Mouse (Mus musculus) midbrain, embryonic 16.5 days (tissue): ENCODE measurements around the gene Atg16l1. TPM values are rescaled to one million over a fixed set of nuclear protein-coding genes. Genes with fewer than 3 reads are reported as not detected.

Experiments
- ATAC-seq: fragments of 200-750 bp; cut with Nextera tagmentation; 2 replicates; pipeline ENCODE4 v1.8.0; 2017; ENCODE audit warnings: moderate TSS enrichment
- H3K27ac ChIP-seq: fragments of 300-500 bp; sonication (generic); 2 replicates; pipeline ENCODE4 v1.5.1; 2014; ENCODE audit warnings: mild to moderate bottlenecking, low read length, mixed read lengths
- H3K27me3 ChIP-seq: fragments of 300-500 bp; sonication (generic); 2 replicates; pipeline ENCODE4 v1.6.1; 2014; ENCODE audit warnings: low read depth, low read length, mixed read lengths; ENCODE audit not compliant: control insufficient read depth, insufficient read depth
- H3K36me3 ChIP-seq: fragments of 300-500 bp; sonication (generic); 2 replicates; pipeline ENCODE4 v1.6.1; 2014; ENCODE audit warnings: mild to moderate bottlenecking, low read length, moderate library complexity, mixed read lengths; ENCODE audit not compliant: control insufficient read depth, insufficient read depth
- H3K4me1 ChIP-seq: fragments of 300-500 bp; sonication (generic); 2 replicates; pipeline ENCODE4 v1.6.1; 2014; ENCODE audit warnings: mild to moderate bottlenecking, low read length, mixed read lengths; ENCODE audit not compliant: control insufficient read depth, insufficient read depth
- H3K4me2 ChIP-seq: fragments of 300-500 bp; sonication (generic); 2 replicates; pipeline ENCODE4 v1.6.1; 2014; ENCODE audit warnings: mild to moderate bottlenecking, low read length, mixed read lengths
- H3K4me3 ChIP-seq: fragments of 300-500 bp; sonication (generic); 2 replicates; pipeline ENCODE4 v1.5.1; 2014; ENCODE audit warnings: low read depth, mild to moderate bottlenecking, low read length, moderate library complexity, mixed read lengths
- H3K9ac ChIP-seq: fragments of 300-500 bp; sonication (generic); 2 replicates; pipeline ENCODE4 v1.6.1; 2014; ENCODE audit warnings: low read depth, low read length, mixed read lengths
- H3K9me3 ChIP-seq: fragments of 300-500 bp; sonication (generic); replicated peaks from 2 replicates; pipeline ENCODE4 v1.6.1; 2014; ENCODE audit warnings: mild to moderate bottlenecking, low read length, mixed read lengths; ENCODE audit not compliant: control insufficient read depth, poor library complexity, severe bottlenecking
- WGBS: fragments of 180-500 bp; shearing (Covaris S2); extraction: QIAGEN DNeasy Blood & Tissue Kit; methylation state at CpG from one replicate; pipeline ENCODE4 v1.1.7; 2014; 5-methylcytosine and 5-hydroxymethylcytosine counted together
- polyA plus RNA-seq: library from polyadenylated mRNA; unstranded; fragments of >200 nt; fragmentation: Nextera tagmentation; extraction: Ambion mirVana; gene quantifications from 2 replicates; pipeline ENCODE4 v1.2.1, GENCODE M21; 2015

Gene Atg16l1
- polyA plus RNA-seq, 1 experiment from 2014 or later = 88.5 TPM

DNA sequence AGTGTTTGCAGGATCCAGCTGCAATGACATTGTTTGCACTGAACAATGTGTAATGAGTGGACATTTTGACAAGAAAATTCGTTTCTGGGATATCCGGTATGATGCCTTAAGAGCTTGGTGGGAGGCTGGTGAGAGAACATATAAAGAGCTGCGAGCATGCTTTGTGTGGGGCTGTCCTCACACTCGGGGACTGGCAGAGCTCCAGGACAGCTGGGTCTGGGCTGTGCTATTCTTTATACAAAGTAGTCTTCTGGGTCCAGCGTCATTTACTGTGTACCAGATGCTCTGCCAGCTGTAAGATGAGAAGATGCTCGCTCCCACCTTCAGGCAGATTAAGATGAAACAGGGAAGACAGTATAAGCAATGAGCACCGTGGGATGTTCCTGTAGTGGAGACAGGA lies 30.6 kb downstream of the Atg16l1 start:
- Histone ChIP-seq H3K9me3 (no peaks in the 10 kb centered on the region), H3K9ac (no peak overlapping the region), H3K36me3 (peaks cover 27% of the 10 kb centered on the region), H3K4me2 (no peak overlapping the region), H3K27ac (no peak overlapping the region), H3K4me3 (no peak overlapping the region), H3K27me3 (no peaks in the 10 kb centered on the region), H3K4me1 (no peaks in the 10 kb centered on the region)
- 68% methylated on average over 7 of the region's 7 CpGs for WGBS
- no peak for ATAC-seq

DNA sequence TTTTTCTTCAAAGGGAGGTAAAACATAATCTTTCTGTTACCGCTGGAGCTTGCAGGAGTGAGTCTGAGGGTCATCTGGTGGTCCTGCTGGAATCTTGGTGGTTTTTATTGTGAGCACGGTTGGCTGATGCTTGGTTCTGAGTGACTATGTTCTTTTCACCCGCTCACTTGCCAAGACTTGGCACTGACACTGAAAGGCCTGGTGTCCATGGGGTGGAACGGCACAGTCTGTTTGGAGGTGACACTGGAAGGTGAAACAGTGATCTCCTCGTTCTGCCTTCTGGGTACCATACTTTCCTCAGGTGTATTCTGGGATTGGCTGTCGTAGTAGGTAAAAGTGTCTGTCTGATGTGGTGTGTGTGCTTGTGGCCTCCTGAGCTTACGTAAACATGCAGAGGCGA lies 34.0 kb downstream of the Atg16l1 start:
- H3K36me3 ChIP-seq = peaks cover 36% of the 10 kb centered on the region
- no peak overlapping the region for H3K4me2 ChIP-seq
- 92% methylated on average over 8 of the region's 8 CpGs for WGBS
- no peak overlapping the region for H3K4me3 ChIP-seq
- H3K27me3 ChIP-seq = no peaks in the 10 kb centered on the region
- H3K4me1 ChIP-seq = no peaks in the 10 kb centered on the region
- no peaks in the 10 kb centered on the region for H3K9me3 ChIP-seq
- H3K27ac ChIP-seq = no peak overlapping the region
- H3K9ac ChIP-seq = no peak overlapping the region
- ATAC-seq = no peak

DNA sequence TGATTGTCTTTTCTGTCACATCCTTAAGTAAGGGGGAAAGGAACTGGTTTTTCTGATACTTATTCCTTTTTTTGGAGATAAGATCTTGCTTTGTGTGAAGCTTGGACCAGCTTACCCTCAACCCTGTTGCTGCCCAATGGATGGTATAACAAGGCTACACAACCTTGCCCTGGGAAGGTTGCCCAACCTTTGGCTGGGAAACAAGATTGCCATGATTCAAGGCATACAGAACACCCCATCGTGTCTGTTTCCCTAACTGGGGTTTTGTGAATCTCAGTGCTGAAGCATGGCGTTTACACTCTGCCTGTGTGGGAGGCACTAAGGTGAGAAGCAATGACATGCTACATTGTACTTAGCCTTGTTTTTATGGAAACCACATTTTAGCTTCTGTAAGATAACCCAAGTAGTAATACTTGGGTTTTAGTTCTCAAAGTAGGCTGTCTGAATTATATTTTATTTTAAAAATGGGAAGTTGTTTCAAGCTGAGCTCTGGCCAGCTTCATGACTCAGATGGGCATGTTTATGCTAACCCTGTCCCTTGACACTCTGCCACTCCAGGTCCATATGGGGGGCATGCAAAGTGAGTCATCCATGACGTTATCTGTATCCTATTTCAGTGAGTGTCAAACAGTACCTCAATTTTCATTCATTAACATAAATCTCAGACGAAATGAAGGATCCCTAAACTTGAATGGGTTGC lies 36.9 kb downstream of the Atg16l1 start:
- H3K27ac ChIP-seq = no peak overlapping the region
- peaks cover 29% of the 10 kb centered on the region for H3K36me3 ChIP-seq
- H3K9ac ChIP-seq = no peak overlapping the region
- H3K4me1 ChIP-seq = no peaks in the 10 kb centered on the region
- ATAC-seq = no peak
- 89% methylated on average over 4 of the region's 4 CpGs for WGBS
- no peak overlapping the region for H3K4me3 ChIP-seq
- H3K27me3 ChIP-seq = no peaks in the 10 kb centered on the region
- no peak overlapping the region for H3K4me2 ChIP-seq
- H3K9me3 ChIP-seq = no peaks in the 10 kb centered on the region

DNA sequence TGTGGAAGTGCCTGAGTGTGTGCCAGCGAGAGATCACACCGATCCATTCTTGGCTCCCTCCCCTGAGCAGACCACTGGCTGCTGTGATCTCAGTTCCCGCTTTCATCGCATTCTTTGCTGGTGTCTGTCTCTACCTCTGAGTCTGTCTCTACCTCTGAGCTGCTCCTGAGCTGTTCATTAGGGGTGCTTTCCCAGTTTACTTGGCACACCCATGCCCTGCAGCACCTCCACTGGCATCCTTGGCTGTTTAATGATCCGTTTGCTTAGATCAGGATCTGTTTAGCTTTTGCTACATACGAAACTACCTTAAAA lies 37.4 kb downstream of the Atg16l1 start:
- no peak overlapping the region for H3K4me2 ChIP-seq
- ATAC-seq = no peak
- H3K4me3 ChIP-seq = no peak overlapping the region
- WGBS = 91% methylated on average over 6 of the region's 6 CpGs
- peaks cover 29% of the 10 kb centered on the region for H3K36me3 ChIP-seq
- H3K27me3 ChIP-seq = no peaks in the 10 kb centered on the region
- no peaks in the 10 kb centered on the region for H3K9me3 ChIP-seq
- H3K4me1 ChIP-seq = no peaks in the 10 kb centered on the region
- no peak overlapping the region for H3K27ac ChIP-seq
- H3K9ac ChIP-seq = no peak overlapping the region

DNA sequence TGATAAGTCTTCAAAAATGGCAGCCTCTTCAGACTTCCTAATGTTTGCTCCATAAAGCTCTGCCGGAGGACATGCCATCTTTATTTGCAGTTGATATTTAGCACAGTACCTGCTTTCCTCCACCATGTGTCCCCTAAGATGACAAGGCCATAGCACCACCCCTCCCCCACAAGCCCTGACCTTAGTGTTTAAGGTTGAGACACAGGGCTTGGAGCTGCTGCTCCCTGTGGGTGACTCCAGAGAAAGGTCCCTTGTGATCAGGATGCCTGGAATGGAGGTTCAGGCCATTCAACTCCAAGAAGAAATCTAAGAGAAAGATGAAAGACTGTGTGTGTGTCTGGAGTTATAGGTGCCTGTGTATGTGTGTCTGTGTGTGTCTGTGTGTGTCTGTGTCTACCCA lies 42.0 kb downstream of the Atg16l1 start:
- H3K36me3 ChIP-seq = 0 out of 2 replicates have a peak, but pooled peaks cover 2% of the 10 kb centered on the region
- no peak overlapping the region for H3K4me3 ChIP-seq
- no peaks in the 10 kb centered on the region for H3K4me1 ChIP-seq
- WGBS = 97% methylated on average over 1 of the region's 1 CpGs
- no peak for ATAC-seq
- H3K4me2 ChIP-seq = no peak overlapping the region
- H3K27ac ChIP-seq = no peak overlapping the region
- H3K27me3 ChIP-seq = no peaks in the 10 kb centered on the region
- H3K9ac ChIP-seq = no peak overlapping the region
- H3K9me3 ChIP-seq = no peaks in the 10 kb centered on the region

DNA sequence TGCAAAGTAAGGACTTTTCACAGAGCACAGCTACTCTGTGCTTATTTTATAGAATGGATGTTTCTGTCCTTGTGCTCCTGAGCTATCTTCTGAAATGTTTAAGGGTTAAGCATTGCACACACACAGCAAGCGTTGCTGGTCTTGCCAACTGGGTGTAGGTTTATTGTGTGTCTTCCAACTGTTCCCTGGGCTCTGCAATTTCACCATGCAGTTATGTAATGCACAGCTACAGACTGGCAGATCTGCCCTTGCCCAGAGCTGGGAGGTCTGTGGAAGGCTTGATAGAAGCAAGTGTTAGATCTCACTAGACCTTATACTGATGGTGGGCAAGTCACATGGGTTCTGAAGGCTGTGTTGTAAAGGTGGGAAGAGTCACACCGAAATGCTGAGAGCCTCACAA lies 42.6 kb downstream of the Atg16l1 start:
- no peaks in the 10 kb centered on the region for H3K4me1 ChIP-seq
- H3K36me3 ChIP-seq = 0 out of 2 replicates have a peak, but pooled peaks cover under 1% of the 10 kb centered on the region
- ATAC-seq = no peak
- no peaks in the 10 kb centered on the region for H3K27me3 ChIP-seq
- H3K27ac ChIP-seq = no peak overlapping the region
- H3K9ac ChIP-seq = no peak overlapping the region
- no peak overlapping the region for H3K4me3 ChIP-seq
- H3K9me3 ChIP-seq = no peaks in the 10 kb centered on the region
- no peak overlapping the region for H3K4me2 ChIP-seq
- 85% methylated on average over 2 of the region's 2 CpGs for WGBS

DNA sequence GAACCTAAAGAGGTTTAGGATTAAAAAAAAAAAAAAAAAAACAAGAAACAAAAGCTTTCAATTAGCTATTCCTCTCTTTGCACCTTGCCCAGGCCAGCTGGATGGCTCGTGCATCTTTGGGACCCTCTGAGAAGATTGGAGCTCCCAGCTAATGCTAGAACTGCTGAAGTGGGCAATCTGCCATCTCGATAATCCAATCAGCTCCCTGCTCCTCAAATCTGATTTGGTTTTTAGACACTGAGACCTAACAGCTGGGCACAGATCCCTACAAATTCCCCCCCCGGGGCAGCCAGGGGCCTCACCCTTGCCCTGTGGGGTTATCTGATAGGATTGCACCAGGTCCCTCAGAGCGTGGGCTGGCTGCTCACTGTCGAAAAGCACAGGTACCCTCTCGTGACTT lies 47.9 kb downstream of the Atg16l1 start, which contains the start of gene Sag:
TSS of gene Sag (plus strand) at position 105 of the 400 bp plus-strand sequence.
- no peaks in the 10 kb centered on the region for H3K4me1 ChIP-seq
- H3K36me3 ChIP-seq = no peaks in the 10 kb centered on the region
- no peak within 1 kb of the TSS for H3K9ac ChIP-seq
- no peak within 1 kb of the TSS for H3K4me3 ChIP-seq
- 62% methylated on average over 6 of the region's 6 CpGs for WGBS
- H3K27me3 ChIP-seq = no peaks in the 10 kb centered on the region
- H3K4me2 ChIP-seq = no peak within 1 kb of the TSS
- no peaks in the 10 kb centered on the region for H3K9me3 ChIP-seq
- H3K27ac ChIP-seq = no peak within 1 kb of the TSS
- ATAC-seq = no peak

DNA sequence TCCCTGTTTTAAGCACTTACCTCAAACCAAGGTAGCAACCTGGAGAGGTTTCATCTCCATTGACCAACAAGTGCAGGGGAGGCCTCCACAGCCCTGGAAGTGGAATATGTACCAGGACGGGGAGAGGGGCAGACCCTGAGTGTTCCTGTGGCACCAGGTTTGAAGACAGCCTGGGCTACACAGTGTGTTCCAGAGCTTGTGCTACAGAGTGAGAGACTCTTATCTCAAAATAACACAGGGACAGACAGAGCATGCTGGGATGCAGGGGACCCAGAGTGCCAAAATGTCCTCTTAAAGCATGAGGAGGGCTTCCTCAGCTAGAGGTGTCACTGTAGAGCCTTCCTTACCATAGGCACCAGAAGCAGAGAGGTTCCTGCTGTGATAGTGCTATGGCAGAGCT lies 52.1 kb downstream of the Atg16l1 start:
- no peak overlapping the region for H3K4me2 ChIP-seq
- H3K4me3 ChIP-seq = no peak overlapping the region
- no peaks in the 10 kb centered on the region for H3K27me3 ChIP-seq
- H3K36me3 ChIP-seq = no peaks in the 10 kb centered on the region
- ATAC-seq = no peak
- H3K4me1 ChIP-seq = no peaks in the 10 kb centered on the region
- H3K9ac ChIP-seq = no peak overlapping the region
- H3K9me3 ChIP-seq = no peaks in the 10 kb centered on the region
- WGBS = 88% methylated on average over 1 of the region's 1 CpGs
- H3K27ac ChIP-seq = no peak overlapping the region

DNA sequence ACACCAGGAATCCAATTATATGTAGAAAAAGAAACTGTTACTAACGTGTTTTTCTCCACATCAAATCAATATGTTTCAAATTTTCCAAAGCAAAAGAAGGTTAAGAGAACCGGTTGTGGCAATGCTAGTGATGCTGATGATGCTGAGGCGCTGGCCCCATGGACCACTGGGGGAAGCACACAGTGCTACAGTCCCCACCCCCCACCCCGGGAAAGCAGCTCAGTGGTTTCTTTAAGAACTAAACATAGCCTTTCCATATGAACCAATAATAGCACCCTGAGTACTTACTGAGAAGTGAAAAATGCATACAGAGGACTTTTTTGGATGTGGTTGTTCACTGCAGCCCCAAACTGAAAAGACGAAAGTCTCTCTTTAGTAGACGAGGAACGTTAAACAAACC lies 55.7 kb downstream of the Atg16l1 start:
- H3K4me2 ChIP-seq = no peak overlapping the region
- H3K36me3 ChIP-seq = no peaks in the 10 kb centered on the region
- H3K4me3 ChIP-seq = no peak overlapping the region
- H3K9ac ChIP-seq = no peak overlapping the region
- WGBS = 89% methylated on average over 7 of the region's 7 CpGs
- H3K27ac ChIP-seq = no peak overlapping the region
- no peaks in the 10 kb centered on the region for H3K9me3 ChIP-seq
- H3K4me1 ChIP-seq = no peaks in the 10 kb centered on the region
- ATAC-seq = no peak
- no peaks in the 10 kb centered on the region for H3K27me3 ChIP-seq
